Mouse (Mus musculus) gonadal fat pad, adult 2 months (tissue): ENCODE data around the gene Olfr212. TPM values are rescaled to one million over a fixed set of nuclear protein-coding genes. Genes with fewer than 3 reads are reported as not detected.
A peak's percentile ranks its signal among the peaks of the same experiment; 100 is the strongest.
"Not testable (repeated sequence)": the region's sequence is repeated elsewhere in the genome, so short reads cannot be mapped to it uniquely, and the experiment has no call there.

Experiments used
- DNase-seq: peaks from one replicate; pipeline ENCODE4 v3.0.0-alpha.2; 2012; ENCODE audit warnings: low read depth
- polyA plus RNA-seq: library from polyadenylated mRNA; depleted of rRNA; stranded (reverse); fragments of >200 nt; gene quantifications from 2 replicates; pipeline ENCODE4 v1.2.3, GENCODE M21; 2012; rRNA removed

Gene Olfr212
- polyA plus RNA-seq: 0.09 TPM in 1 of 2 replicates, not detected in the other

DNA sequence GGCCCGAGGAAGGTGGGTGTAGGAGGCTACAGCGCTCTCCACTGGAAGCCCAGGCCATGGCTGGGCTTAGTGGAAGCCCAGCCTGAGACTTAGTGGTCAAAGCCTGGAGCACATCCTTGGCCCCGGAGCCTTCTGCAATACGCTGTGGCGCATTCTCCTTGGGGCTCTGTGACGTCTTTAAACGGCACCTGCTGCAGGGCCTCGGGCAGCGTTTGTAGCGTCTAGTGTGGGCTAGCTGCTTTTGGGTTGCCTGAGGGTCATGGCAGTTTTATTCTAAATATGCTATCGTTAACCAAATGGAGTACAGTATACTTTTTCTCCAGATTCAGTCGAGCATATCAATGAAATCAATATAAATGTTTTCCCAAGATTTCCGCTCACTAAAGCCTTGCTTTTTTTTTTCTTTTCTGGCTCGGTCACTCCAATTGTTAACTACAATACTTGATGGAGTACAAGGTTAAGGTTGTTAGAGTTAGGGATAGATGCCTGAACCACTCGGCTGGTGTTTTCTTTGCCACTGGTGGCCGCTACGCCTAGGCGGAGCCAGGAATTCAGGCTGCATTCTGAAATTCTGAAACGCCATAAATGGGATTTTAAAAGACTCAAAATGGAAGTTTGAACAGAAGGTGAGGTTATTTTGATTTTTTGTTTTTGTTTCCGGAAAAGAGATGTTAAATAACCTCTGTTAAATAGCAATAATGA lies at the start of gene Olfr212:
Olfr212 (plus strand) TSS at position 215 of the 702 bp plus-strand sequence.
- not testable (repeated sequence) for DNase-seq

DNA sequence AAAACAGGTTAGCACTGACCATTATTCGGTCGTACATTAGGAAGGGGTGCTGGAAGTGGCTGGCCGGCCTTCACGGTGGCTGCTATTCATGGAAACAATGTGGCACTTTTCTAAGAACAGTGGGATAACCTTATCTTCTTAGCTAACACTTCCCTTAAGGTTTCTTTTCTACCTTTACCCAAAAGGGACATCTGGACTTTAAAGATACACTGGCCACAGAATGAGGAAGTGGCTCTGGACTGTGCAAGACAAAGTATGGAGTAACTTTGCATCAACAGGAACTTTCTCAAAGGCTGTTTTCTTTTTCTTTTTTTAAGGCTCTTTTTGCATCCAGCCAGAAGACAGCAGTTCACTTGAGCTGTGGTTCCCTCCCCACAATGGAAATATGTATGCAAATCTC lies 47.6 kb upstream of the Olfr212 start:
- DNase-seq: no peak

DNA sequence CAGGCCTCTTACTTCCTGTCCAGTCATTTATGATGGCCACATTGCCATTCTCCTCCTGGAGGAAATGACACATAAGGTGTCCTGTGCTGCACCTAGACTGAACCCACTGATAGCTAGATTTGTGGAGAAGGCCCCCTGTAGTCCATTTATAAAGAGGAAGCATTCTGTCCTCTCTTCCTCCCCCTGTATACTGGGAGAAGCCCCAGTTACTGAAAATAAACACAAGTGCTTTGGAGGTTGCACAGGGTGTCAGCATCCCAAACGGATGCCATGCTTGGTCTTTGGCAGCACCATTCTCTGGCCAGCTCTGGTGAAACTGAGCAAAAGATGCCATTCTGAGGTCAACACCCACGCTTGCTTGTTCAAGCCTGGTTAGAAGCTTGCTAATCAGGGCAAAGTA lies 47.1 kb upstream of the Olfr212 start:
- DNase-seq: no peak

- DNase-seq: no peak
Observed at GRCm38 (mm10) chr6:116460544-116461283, 45.6 kb upstream of the Olfr212 start, which contains the start of gene Alox5. TSS of gene Alox5 (minus strand) at chr6:116461178.

DNA sequence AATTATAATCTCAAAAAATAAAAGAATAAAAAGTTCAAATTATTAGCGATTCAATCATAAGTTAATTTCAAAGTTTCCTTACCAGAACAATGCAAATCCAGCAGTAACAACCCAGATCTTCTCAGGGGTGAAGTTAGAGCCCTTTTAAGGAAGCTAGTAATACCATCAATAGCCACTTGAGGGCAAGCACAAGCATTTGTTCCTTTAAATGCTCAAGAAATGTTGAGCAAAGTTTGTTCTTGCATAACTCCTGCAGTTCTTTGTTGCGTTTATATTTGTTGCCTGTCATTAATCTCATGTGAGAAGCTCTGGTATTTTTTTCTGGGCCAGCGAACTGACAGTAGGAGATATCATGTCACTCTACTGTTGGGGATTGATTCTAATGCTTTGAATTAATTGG lies 38.2 kb upstream of the Olfr212 start:
- peak; percentile 14 for DNase-seq

DNA sequence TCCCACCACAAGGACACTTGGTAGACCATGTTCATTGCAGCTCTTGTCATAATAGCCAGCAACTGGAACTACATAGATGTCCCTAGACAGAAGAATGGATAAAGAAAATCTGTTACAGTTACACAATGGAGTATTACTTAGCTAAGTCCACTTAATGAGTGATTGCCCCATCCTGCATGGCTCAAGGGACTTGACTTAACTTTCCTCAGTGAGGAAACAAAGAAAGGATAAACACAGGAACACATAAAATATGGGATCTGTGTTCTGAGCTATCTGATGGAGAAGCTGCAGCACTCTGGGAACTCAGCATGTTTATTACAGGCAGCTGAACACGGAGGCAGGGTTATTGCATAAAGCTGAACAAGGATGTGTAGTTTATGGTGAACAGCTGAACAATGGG lies 21.2 kb upstream of the Olfr212 start:
- peak; percentile 52 for DNase-seq

DNA sequence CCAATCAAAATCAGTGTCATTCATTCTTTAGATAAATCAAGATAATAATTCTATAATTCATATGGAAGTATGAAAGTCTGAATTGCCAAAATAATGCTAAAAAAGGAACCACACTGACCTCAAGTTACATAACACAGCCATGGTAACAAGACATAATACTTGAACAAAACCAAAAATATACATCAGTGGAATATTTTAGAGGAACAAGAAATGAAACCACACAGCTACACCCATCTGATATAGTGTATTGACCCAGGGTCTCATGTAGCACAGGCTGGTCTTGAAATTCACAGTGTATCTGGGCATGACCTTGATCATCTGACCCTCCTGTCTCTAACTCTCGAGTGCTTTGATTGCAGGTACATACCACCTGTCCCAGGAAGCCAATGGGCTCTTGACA lies 19.5 kb upstream of the Olfr212 start:
- no peak for DNase-seq

GRCm38 (mm10) chr6:116488791-116489190 lies 17.5 kb upstream of the Olfr212 start, which contains the start of gene Olfr211:
TSS of gene Olfr211 (plus strand) at chr6:116489091.
- no peak for DNase-seq

DNA sequence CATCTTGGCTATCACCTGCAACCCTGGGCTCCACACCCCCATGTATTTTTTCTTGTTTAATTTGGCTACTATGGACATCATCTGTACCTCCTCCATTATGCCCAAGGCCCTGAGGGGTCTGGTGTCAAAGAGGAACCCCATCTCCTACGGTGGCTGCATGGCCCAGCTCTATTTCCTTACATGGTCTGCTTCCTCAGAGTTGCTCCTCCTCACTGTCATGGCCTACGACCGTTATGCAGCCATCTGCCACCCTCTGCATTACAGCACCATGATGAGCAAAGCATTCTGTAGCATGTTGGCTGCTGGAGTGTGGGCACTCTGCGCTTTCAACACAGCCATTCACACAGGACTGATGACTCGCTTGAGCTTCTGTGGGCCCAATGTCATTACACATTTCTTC lies 12.6 kb upstream of the Olfr212 start:
- no peak for DNase-seq

DNA sequence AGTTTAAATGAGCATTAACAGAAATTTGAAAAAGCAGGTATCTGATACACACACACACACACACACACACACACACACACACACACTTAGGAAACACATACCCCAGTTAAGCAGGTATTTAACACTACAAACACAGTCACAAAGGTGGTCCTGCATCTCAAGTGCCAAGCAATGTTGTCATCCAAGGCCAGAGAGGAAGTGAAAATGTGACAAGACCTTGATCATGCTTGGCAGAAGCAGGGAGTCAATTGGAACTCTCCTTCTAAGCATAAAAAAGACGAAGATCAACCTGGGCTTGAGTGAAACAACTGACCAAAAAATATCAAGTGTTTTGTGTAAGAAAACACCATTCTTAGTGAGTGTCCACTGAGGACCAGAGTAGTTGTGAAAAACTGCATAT lies 10.4 kb upstream of the Olfr212 start:
- no peak for DNase-seq

DNA sequence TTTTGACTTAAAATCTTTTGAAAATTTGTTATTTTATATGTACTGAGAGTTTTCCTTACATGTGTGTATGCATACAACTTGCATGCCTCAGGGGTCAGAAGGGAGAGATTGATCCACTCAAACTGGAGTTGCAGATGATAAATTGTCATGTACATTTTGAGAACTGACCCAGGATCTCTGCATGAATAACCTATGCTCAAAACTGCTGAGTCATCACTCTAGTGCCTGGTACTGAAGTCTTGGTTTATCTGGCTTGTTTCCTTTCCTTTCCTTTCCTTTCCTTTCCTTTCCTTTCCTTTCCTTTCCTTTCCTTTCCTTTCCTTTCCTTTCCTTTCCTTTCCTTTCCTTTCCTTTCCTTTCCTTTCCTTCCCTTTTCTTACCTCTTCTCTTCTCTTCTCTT lies 8.5 kb downstream of the Olfr212 start:
- DNase-seq: no peak

GRCm38 (mm10) chr6:116538156-116538555 lies 31.8 kb downstream of the Olfr212 start, which contains the start of gene Olfr213:
TSS of gene Olfr213 (plus strand) at chr6:116538456.
- no peak for DNase-seq

DNA sequence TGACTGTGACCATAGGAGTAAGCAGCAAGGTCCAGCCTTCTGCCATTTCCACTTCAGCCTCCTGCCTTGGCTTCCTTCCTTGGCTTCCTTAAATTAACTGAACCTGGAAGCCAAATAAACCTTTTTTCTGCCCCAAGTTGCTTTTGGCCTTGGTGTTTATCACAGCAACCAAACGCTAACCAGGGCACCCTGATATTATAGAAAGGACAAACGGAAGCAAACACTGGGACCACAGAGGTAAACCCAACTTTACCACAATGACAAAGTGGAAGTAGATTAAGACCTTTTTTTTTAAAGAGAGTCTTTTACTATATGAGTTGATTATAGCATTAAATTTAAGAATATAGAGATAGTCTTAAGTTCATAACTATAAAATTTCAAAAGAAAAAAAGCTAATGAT lies 36.2 kb downstream of the Olfr212 start:
- DNase-seq: no peak

GRCm38 (mm10) chr6:116550841-116551240 lies 44.5 kb downstream of the Olfr212 start, which contains the start of gene Gm5580:
TSS of gene Gm5580 (plus strand) at chr6:116551141.
- not testable (repeated sequence) for DNase-seq

- DNase-seq: no peak
Observed at GRCm38 (mm10) chr6:116553935-116554334, 47.6 kb downstream of the Olfr212 start, which contains the start of gene Olfr214. TSS of gene Olfr214 (plus strand) at chr6:116554235.

DNA sequence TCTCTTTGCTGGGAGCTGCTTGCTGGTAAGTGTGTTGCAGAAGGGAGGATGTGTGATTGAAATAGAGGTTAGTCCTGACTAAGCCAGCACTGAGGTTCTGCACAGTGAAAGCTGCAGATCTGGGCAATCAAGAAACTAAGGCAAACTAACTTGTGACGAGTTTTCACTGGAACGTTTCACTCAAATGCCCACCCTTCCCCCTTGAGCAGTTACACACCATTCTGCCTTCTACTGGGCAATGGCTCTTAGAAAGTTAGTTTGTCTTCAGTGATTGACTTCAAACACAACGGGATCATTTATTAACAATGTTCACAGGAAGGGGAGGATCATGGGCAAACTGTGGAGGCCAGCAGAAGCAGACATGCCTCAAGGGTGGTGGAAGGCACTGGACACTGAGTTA lies 48.6 kb downstream of the Olfr212 start:
- DNase-seq: no peak

Other genes starting within 250 kb of the Olfr212 start
- gene Zfand4, start 242.3 kb upstream of the Olfr212 start, polyA plus RNA-seq: 1.9 and 3.5 TPM in 2 replicates
- gene March8, start 168.5 kb upstream of the Olfr212 start, polyA plus RNA-seq: 121 and 122 TPM in 2 replicates
- 14.0 and 15.1 TPM in 2 replicates for gene Alox5, start 45.3 kb upstream of the Olfr212 start, polyA plus RNA-seq
- gene Olfr211, start 17.4 kb upstream of the Olfr212 start, polyA plus RNA-seq: not detected in 2 replicates
- gene Olfr213, start 31.9 kb downstream of the Olfr212 start, polyA plus RNA-seq: not detected in 2 replicates
- gene Gm5580, start 44.6 kb downstream of the Olfr212 start, polyA plus RNA-seq: 0.09 and 0.14 TPM in 2 replicates
- gene Olfr214, start 47.7 kb downstream of the Olfr212 start, polyA plus RNA-seq: not detected in 2 replicates
- not detected in 2 replicates for gene Olfr215, start 77.7 kb downstream of the Olfr212 start, polyA plus RNA-seq
- gene Zfp422, start 122.5 kb downstream of the Olfr212 start, polyA plus RNA-seq: 10.0 and 11.2 TPM in 2 replicates
- gene Depp1, start 144.1 kb downstream of the Olfr212 start, polyA plus RNA-seq: 25.2 and 35.2 TPM in 2 replicates
- gene Rassf4, start 167.4 kb downstream of the Olfr212 start, polyA plus RNA-seq: 13.9 and 14.6 TPM in 2 replicates
- gene Tmem72, start 210.4 kb downstream of the Olfr212 start, polyA plus RNA-seq: 0.01 and 0.03 TPM in 2 replicates